Mouse (Mus musculus): ENCODE data around the gene Phc3. TPM values are rescaled to one million over a fixed set of nuclear protein-coding genes. Genes with fewer than 3 reads are reported as not detected.

Gene Phc3
- polyA plus RNA-seq, 3 experiments from 2014 or later, result 33.9 to 61.5 (median 43.2) TPM

DNA sequence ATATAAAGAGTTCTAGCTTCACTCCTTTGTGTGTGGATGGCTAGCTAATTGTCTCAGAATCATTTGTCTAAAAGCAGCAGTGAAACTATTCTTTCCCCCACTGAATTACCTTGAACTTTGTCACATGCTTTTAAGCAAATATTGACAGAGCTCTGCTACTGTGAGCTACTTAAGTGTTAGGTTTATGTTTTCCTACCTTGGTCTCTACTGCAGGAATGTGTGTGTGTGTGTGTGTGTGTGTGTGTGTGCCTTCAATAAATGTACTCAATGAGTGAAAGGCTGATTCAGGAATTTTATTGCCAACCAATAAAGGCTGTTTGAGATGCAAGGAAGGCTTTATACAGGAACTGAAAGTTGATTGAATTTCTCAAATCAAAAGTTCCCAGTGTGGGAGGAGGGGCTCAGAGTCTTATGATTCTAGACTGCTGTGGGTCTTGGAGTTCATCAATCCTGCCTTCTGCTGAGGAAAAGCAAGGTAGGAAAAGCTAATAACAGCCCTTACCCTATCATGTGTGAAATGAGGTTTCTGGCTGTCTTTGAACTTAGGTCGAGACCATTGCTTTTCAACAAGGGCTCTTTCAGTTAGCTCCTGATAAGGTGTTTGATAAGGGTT is 7.9 kb upstream of the Phc3 start:
- no peak for ATAC-seq

DNA sequence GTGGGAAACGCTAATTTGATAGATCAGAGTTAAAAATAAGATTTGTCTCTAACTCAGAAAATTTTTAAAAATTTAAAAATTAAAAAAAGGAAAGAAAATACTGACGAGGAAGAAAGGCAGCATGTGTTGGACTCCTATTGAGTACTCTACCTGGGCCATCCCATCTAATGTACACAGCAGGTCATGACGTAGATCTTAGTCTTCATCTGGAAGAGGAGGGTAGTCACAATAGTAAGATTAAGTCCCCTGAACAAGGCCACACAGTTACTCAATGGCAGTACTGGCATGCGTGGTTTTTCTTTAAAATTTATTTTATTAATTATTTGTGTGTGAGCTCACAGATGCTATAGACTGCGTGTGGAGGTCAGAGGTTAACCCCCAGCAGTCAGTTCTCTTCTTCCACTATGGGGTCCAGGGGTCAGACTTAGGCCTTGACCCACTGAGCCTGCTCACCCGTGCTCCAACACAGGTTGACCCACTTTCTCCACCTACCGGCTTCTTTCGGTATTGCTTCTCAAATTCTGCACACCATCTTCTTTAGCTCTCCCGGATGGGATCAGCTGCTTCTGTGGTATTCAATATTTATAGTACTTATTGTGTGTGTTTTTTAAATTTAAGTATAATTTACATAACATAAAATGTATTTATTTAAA is 6.0 kb upstream of the Phc3 start:
- peak; percentile 92 for ATAC-seq

DNA sequence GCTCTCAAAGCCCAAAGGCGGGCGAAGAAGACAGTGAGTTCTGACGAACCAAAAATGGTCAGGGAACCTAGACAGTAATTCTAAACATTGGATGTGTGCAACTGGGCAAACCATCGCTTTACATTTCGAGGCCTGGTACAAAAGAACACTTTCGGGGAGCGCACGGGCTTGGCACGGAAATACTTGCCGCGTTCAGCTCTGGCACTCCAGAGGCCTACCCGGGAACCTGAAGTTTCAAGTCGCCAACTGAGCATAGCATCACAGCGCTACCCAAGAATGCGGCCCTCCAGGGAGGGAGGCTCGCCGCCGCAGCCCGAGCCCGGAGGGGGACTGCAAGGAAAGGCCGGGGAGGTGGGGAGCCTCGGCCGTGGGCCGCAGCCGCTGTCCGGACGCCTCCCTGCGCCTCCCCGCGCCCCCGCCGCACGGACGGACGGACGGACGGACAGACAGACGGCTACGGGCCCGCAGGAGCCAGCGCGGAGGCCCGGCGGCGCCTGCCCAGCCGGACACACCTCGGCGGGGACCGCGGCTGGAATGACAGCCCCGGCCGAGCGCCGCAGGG is 603 bp downstream of the Phc3 start:
- peak; percentile 34 for ATAC-seq

DNA sequence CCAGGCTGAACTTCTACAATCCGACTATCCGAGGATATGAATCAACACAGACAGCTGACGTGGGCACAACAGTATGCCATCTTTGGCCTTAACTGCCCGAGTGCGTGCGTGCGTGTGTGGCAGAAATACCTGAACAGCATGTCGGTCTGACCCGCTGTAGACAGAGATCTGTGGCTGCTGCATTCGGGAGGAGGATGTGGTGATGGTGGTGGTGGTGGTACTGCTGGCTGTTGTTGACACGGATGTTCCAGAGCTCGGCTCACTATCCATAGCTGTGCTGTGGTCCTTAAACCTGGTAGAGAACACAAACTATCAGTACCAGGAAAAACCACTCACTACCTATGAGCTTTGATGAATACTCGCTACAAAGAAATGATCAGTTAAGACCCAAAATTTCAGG is 3.6 kb downstream of the Phc3 start:
- ATAC-seq, result peak; percentile 70

DNA sequence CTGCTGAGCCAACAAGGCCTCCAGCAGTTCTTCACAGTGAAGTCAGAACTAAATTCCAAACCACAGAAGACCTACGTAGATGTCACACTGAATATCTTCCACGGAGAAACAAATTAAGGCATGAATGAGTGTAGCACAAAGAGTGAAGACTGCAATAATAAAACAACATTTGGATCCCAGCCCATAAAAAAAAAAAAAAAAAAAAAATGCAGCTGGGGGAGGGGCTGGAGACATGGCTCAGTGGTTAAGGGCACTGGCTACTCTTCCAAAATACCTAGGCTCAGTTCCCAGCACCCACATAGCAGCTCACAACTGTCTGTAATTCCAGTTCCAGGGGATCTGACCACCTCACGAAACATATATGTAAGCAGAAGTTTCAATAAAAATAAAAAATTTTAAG is 5.0 kb downstream of the Phc3 start:
- ATAC-seq, result no peak

DNA sequence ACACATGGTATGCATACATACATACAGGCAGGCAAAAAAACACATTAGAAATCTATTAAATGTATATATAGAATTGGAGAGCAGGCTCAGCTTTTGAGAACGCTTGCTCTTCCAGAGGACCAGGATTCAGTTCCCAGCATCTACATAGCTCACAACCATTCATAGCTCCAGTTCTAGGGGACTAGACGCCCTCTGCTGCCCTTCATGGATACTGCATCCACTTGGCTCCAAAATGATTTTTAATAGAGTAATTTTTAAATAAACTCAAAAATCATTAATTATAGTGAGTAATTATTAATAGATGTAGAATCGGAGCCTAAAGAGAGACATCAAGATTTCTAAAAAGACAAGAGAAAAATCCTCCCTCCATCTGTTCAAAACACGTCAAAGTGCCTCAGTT is 6.1 kb downstream of the Phc3 start:
- ATAC-seq, result no peak

DNA sequence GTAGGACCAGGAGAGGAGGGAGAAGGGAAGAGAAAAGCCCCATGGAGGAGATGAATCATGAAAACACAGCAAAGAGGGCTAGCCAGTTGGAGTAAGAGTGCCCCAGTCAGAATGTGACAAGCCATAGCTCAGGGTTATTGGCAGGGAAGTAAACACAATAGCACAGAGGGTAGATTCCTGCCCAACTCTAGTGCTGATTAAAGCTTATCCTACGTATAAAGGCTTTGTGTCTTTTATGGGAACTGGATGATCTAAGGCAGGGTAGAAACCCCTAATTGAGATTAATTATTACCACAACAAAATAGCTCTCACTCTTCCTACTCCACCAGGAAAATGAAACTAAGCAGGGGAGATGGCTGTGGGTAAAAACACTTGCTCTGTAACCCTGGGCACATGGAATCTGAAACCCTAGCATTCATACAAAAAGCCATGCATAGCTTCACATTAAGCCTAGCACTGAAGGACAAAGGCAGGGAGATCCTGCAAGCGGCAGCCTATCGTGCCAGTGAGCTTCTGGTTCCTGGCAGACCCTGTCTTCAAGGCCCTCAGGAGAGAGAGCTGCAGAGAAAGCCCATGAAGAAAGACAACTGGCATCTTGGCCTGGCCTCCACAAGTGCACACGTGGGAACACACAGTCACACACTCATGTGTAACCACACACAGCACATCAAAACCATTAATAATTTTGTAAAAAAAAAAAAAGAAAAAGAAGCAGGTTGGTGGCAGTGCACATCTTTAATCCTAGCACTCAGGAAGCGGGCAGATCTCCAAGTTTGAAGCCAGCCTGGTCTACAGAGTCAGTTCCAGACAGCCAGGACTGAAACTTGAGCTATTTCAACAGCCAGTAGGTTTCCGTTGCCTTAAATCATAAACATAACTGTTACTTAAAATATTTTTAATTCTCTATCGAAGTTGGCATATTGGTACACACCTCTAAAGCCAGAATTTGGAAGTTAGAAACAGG is 9.1 kb downstream of the Phc3 start:
- no peak for ATAC-seq

DNA sequence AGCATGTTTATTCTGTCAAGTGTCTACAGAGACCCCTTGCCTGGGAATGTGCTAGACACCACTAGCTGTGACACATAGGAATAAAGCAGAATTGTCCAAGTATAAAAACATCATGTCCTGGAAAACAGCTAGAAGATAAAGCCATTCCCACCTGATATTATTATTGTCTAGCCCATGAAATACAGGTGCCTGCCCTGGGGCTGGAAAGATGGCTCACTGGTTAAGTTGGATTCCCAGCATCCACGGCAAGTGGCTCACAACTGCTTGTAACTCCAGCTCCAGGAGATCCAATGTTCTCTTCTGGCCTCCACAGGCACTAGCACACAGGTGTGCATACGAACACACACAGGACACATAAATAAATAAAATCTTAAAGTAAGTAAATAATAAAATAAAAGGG is 10.5 kb downstream of the Phc3 start:
- no peak for ATAC-seq

DNA sequence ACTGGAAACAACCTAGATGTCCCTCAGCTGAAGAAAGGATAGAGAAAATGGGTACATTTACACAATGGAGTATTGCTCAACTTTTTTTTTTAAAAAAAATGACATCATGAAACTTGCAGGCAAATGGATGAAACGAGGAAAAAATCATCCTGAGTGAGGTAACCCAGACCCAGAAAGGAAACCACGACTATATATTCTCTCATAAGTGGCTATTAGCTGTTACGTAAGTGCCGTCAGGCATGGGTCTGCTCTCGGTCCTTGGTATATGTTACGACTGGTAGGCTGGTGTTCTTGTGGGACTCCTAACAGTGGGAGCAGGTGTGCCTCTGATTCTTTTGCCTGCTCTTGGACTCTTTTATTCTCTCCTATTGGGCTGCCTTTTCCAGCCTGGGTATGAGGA is 12.9 kb downstream of the Phc3 start:
- no peak for ATAC-seq

DNA sequence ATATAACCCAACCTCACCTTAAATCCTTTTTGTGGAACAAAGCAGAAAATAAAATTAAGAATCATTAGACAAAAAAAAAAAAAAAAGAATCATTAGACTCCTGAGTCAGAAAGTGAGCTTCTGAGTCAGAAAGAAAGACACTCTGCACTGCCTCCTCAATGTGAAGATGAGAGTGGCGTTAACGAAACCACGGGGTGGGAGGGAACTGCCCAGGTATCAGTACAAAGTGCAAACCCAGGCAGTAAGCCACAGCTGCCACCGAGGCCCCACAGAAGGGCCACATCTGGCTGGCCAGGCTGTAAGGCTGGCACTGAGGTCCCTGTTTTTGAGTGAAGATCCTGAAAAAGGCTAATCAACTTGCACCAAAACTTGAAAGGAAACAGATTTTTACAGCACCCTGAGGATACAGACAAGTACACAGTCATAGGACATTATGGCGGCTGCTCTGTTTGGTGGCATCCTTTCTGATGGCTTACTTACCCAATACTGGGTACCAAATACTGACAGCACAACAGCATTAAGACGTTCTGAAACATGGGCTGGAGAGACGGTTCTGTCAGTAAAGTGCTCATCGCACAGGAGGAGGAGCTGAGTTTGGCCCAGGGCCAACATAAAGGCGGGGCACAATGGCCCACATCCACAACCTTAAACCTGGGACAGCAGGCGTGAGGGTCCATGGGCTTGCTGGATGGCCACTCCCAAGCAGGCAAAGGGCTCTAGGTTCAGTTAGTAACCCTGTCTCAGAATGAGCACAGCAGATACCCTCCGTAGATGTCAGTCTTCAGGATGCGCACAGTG is 16.7 kb downstream of the Phc3 start:
- ATAC-seq, result peak; percentile 85

DNA sequence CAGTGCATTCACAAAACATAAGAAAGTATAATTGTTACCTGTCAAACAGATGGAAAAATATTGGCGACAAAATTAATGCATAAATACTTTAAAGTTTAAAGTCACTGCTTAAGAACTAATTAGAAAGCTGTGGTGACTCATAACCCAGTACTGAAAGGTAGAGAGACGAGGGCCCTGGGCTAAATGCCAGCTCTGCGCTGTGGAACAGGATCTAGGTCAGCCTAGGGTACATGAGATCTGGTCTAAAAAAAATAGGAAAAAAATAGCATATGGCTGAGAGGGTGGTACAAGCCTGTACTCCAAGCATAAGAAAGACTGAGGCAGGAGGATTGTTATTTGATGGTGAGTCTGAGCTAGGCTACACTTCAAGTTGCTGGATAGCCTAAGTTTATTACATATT is 17.6 kb downstream of the Phc3 start:
- ATAC-seq, result peak; percentile 44

DNA sequence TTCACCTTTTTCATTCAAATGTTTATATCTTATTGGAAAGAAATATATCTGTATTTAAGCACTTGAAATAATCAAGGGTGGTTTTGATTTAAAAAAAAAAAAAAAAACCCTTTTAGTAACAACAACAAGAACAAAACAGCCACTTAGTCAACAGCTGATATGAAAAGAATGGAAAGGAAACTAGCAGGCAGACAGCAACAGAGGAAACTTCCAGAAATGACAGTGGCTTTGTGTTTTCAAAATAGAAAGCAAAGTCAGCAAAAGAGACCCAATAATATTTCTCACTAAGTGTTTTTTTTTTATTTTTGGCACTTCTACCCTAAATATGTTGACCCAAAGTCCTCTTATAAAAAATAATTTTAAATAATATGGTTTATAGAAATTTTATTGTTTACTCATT is 34.8 kb downstream of the Phc3 start:
- no peak for ATAC-seq

DNA sequence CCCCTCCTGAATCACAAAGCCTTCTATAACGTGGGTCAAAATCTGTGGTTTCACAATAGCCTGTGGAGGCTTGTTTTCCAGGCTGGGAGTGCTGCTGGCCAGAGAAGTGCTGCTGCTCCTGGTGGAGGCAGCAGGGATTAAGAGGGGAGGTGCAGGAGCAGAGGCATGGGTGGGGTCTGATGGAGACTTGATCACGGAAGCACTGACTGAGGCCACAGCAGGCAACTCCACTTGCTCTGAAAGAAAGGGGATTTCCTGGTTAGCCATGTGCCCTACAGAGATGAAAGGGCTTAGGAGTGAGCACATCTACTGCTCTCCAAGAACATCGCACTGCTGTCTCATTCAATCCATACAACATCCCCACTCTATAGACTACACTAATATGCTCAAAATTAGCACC is 39.4 kb downstream of the Phc3 start:
- peak; percentile 89 for ATAC-seq

DNA sequence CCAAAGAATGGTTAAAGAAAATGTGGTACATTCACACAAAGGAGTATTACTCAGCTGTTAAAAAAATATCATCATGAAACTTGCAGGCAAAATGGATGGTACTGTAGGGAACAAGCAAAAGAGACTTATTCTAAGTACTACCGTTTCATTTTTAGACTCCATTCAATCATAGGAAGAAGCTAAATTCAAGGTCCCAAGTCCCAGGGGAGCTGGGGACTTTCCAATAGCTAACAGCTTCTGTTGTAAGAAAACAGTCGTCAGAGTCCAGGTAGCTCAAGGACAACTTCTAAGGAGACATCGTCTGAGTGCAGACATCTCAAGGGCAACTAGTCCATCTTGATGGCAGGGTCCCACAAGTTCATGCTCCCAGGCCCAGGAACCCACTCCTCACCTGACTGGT is 41.6 kb downstream of the Phc3 start:
- ATAC-seq, result no peak

DNA sequence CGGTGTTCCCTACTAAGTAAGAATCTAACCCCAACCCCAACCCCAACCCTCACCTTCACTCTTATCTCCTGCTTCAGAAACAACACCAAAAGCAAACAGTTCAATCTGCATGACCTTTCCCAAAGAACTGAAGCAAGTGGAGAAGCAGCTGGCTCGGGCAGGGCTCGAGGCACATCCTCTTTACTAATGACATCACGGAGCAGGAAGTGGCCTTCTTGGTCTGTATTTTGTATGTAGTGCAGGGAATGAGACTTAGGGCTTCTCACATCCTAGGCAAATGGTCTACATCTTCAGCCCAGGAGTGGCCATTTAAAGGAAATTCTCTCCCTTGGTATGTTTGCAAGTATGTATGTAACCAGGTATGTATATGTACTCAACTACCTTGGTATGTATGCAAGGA is 52.1 kb downstream of the Phc3 start:
- ATAC-seq, result peak; percentile 56

DNA sequence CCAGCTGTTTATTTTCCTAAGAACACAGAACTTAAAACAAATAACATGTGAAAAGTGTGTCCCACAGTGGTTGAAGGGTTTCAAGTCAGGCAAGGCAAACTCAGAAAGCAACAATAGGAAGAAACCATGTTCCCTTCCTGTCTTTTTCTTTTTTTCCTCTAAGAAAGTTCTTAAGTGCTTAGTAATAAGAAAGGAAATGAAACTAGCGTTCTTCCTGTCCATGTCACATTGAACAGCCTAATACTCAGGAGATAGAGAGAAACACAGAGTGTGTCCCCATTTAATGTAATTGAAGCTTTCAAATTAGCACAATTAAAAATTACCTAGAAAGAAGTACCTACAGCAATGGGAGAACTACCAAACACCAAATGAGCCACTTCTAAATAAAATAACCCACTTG is 64.6 kb downstream of the Phc3 start:
- ATAC-seq, result no peak

DNA sequence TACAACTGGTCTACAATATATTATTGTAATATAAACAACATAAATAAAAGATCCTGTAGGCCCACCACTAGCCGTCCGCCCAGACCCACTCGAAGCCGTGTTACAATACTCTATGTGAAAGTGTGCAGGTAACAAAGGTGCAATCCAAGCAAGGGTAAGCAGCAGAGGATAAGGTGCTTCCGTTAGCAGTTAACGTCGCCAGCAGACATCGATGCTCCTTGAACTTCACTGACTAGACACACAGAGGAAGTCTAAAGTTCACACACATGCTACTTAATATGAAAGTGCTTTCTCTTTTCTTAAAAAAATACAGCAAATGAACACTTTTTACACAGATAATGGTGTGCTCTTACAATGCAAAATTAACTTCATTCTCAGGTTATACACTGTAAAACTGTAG is 69.8 kb downstream of the Phc3 start:
- ATAC-seq, result no peak

DNA sequence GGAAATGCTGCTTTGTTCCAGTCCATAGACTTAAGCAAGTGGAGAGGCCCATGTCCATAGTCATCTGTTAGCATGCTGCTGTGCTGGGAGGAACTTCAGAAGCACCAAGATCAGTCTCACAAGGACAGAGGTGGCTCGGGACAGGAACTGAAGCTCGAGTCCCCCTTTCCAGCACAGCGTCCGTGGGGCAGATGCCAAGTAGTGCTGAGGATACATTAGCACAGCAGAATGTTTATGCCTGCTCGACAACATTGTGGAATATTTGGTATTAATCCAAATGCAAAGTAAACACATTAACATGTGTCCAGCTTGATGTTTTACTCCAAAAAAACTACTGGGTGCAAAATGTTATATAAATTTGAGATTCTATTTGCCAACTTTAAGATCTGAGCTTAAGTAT is 72.5 kb downstream of the Phc3 start:
- no peak for ATAC-seq

DNA sequence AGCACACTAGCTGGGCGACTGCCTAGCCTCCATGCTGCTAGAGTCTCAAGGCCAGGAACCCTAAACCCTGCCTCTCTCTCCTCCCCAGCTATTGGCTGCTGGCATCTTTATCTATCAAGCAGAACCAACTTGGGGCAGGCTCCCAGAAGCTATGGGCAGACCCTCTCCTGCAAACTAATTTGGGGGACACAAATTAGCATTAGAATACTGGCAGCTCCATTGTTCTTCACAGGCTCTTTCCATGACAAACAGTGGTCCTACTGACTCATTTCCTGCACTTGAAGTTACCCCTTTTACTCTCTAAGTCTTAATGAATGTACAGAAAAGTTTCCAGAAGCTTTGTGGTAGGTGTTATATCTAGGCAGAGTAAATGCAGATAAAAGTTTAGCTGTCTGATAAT is 80.2 kb downstream of the Phc3 start:
- no peak for ATAC-seq

DNA sequence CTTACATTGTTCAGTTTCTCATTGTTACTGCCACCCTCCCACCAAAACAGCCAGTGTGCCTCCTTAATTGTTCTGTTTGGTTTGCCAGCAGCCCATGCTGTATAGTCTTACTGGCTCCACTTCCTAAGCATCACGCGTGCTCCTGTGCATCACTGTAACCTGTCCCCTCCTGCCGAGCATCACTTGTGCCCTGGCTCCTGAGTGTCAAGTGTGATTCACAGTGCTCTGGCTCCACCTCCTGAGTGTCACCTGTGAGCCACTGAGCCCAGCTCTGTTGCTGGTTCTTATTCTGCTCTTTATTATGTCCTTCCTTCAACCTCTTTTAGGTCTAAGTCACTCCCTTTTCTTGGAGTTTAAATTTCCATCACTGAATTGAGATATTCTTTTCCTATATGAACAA is 81.8 kb downstream of the Phc3 start:
- no peak for ATAC-seq

DNA sequence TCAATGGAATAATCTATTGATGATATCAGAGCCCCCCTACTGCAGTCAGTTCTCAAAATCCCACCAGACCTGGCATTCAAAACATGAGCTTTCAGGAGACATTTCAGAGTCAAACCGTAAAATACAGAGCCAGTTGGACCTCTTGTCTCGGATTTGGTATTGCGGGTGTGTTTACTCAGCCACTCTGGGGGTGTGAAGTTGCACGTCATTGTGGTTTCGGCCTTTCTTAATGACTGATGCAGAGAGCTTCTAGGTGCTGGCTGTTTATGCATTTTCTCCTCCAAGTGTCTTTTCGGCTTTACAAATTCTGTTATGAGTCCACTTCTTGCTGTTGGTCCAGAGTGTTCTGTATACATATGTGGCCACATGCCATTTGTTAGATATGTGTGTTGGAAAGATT is 92.5 kb downstream of the Phc3 start:
- ATAC-seq, result no peak

DNA sequence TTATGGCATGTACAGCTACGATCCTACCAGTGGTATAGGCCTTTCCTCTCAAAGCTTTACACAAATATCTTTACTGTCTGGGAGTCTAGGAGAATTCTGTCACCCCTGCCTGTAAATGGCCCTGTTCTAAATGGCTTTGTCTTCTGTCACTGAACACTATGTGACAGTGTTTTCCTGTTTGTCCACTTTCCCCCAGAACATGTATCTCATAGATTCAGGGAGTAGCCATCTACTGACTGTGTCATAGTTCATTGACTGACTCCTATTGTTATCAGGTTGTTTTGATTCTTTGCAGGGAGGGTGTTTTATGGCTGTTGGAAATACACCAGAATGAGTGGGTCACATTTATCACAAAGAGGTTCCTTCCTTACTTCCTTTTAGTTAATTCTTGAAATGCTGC is 99.2 kb downstream of the Phc3 start:
- ATAC-seq, result no peak

DNA sequence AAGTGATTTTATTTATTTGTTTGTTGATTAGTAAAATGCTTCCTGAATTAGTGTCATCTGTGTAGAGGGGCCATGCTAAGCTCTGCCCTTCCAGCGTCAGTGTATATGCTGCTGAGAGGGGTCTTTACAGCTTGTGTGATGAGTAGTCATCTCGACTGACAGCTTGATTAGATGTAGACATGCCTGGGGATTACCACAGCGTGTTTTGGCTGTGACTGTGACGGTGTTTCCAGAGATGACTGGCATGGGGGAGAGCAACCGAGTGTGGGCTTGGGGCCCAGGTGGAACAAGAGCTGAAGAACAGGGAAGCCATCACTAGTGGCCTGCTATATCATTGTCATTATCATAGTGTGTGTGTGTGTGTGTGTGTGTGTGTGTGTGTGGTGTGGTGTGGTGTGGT is 100.6 kb downstream of the Phc3 start:
- no peak for ATAC-seq
